Mouse (Mus musculus) stomach, postnatal 0 days (tissue): ENCODE measurements at regions not wholly inside any gene's neighbourhood (a gene's known extent, or its start where the extent isn't known, plus 50 kb on each side); places are given as distances from the start of the nearest gene placed in this dataset.
"Not testable (repeated sequence)": the region's sequence is repeated elsewhere in the genome, so short reads cannot be mapped to it uniquely, and the experiment has no call there.

Source experiments
- CTCF ChIP-seq: IDR thresholded peaks from 2 replicates; pipeline ENCODE4 v1.5.1; 2016; ENCODE audit warnings: antibody characterized with exemption, low read depth, mild to moderate bottlenecking, moderate library complexity
- EP300 ChIP-seq: optimal IDR thresholded peaks from 2 replicates; pipeline ENCODE3; 2016; ENCODE audit warnings: antibody characterized with exemption

DNA sequence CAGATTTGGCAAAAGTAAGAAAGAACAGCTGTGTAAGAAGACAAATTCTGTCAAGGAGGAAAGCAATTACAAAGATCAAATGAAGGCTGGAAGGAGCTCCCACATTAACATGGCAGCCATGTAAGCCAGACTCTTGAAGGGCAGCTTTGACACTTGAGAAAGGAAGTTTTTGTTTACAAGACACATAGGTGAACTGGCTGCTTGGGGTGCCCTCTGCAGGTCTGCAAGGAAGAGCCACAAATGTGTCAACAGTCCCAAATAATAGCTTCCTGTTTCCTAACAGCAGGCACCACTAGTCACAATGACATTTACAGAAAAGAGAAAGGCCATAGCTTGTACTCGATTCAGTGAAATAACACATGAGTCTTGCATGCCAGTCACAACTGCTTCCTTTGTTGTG lies 256.6 kb upstream of the Olfr1507 start:
- TF ChIP-seq CTCF, EP300: not testable (repeated sequence)
